Mouse (Mus musculus) adrenal gland, adult 2 months (tissue): ENCODE measurements at regions not wholly inside any gene's neighbourhood (a gene's known extent, or its start where the extent isn't known, plus 50 kb on each side); places are given as distances from the start of the nearest gene placed in this dataset.
"Not testable (repeated sequence)": the region's sequence is repeated elsewhere in the genome, so short reads cannot be mapped to it uniquely, and the experiment has no call there.

Source experiments
- DNase-seq: peaks from one replicate; pipeline ENCODE4 v3.0.0; 2021

DNA sequence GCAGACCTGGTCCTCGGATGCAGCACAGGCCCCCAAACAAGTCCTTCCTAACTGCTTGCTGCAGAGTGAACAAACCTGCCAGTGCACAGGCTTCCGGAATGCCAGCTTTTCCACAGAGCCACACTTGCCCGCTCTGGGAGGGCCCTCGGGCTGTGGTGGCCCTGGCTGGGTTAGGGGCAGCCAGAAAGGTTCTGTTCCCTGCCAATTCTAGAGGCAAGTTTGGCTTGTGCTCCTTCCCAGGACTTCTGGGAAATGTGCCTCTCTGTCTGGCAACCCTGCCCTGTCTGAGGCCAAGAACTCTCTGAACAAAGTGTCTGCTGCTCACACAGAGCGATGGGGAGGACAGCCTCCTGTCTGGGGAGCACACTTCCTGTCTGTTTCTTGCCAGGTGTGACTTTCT, 66.4 kb downstream of the Xrcc2 start:
- DNase-seq = peak; percentile 34

DNA sequence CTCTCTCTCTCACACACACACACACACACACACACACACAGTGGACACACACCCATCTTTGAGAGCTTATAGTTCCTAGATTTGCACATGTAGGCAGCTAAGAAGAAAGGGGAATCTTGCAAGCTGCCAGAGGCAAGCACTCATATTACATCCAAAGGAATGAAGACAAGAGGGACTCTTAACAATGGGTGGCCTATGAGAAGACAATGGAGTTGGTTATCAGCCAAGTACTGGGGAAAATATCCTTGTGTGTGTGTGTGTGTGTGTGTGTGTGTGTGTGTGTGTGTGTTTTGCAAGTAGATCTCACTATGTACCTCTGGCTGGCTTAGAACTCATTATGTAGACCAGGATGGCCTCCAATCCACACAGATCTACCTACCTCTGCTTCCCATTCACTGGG, 67.5 kb downstream of the Xrcc2 start:
- no peak for DNase-seq

DNA sequence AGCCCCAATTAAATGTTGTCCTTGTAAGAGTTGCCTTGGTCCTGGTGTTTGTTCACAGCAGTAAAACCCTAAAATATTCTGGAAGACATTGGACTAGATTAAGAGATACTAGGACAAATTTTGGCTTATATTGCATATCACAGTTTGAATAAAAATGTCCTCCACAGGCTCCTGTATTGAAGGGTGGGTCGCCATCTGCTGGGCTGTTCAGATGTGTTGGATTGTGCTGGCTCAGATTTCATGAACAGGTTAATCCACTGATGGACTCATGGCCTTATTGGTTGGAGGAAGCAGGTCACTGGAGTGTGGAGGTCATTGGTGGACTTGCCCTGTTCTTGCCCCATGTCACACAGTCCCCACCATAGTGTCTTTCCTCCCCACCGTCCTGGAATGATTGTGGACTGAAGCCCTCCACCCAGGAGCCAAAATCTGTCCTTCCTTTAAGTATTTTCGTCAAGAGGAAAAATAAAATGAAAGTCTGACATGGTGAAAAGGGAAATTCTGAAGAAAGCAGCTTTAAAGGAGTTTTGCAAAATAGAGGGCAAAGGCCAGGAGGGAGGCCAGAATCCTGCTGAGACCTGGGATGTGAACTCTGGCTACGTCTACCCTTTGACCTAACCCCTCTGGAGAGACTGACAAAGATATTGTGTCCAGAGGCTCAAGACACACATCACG, 72.6 kb downstream of the Xrcc2 start:
- no peak for DNase-seq

DNA sequence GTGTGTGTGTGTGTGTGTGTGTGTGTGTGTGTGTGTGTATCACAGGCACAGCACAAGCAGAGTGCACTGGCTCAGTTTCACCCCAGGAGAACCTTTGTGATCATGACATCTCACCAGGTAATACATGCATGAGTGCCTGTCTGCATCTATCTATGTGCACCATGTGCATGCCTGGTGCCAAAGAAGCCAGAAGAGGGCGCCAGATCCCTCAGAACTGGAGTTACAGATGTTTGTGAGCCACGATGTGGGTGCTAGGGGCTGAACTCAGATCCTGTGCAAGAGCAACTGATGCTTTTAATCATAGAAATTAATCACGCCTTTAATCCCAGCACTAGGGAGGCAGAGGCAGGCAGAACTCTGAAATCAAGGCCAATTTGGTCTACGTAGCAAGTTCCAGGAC, 75.9 kb downstream of the Xrcc2 start:
- DNase-seq = no peak

DNA sequence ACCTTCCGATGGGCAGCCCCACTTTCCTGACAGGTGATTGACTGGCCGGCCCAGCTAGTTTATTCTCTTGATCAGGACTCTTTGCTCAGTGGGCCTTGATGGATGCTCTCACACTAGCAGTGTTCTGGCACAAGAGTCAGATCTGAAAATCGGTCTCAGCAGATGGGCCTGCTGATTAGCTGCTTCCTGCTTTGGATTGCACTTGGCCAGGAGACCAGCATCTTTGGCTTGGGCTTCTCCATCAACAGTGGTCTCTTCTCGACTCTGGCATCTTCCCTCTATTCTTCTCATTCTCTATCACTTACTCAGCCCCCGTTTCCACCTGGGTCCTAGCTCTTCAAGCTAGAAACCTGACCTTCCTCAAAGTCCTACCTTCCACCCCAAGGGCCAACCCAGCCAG, 77.1 kb downstream of the Xrcc2 start:
- DNase-seq = no peak

DNA sequence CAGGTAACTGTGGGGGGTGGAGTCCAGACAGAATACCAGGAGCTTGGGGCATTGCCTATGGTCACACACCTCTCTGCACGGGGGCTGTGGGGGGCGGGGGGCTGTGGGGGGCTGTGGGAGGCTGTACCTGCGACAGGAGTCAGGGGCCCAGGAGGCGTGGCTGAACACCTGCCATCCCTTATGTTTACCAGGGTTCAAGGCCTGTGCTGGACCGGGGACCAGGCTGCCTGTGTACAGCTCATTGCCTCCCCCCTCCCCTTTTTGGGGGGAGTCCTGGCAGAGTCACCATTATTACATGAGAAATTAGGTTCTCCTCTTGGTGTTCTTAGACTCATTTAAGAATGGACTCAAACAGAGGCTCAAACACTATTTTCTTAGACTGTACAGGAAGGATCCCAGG, 78.5 kb downstream of the Xrcc2 start:
- DNase-seq = no peak

DNA sequence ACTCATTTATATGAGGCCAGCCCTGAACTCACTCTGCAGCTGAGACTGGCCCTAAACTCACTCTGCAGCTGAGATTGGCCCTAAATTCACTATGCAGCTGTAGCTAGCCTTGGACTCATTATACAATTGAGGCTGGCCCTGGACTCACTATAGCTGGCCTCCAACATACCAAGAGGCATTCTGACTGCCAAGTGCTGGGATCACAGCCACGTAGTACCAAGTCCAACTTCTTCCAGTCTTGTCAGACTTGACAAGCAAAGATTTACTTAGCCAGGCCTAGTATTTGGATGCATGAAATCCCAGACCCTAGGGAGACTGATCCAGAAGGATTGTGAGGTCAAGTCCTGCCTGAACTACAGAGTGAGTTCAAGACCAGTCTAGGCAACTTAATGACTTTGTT, 81.6 kb downstream of the Xrcc2 start:
- no peak for DNase-seq

DNA sequence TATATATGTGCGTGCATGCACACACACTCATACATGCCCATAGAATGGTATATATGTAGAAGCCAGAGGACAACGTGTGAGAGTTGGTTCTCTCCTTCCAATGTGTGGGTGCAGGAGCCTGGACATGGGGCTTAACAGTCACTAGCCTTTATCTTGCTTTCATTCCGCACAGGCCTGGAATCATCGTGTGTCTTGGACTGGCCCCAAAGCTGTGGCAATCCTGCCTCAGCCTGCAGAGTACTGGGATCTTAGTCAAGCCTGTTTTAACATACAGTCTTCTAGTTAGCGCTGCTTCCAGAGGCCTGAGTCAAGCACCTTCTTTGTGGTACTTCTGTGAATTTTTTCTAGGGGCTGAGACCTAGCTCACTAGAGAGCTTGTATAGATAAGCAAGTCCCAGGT, 85.8 kb downstream of the Xrcc2 start:
- peak; percentile 45 for DNase-seq

DNA sequence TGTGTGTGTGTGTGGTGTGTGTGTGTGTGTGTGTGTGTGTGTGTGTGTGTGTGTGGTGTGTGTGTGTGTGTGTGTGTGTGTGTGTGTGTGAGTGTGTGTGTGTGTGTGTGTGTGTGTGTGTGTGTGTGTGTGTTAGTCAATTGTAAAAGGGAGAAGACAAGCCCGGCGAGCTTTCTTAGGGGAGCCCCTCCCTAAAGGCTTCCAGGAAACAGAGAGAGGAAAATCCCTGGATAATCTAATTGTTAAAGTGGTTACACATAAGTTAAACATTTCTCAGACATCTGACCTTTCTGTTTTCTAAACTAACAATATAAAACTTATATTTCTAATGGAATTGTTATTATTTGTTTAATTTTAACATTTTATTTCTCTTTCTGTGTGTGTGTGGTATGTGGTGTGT, 86.3 kb downstream of the Xrcc2 start:
- DNase-seq = not testable (repeated sequence)

DNA sequence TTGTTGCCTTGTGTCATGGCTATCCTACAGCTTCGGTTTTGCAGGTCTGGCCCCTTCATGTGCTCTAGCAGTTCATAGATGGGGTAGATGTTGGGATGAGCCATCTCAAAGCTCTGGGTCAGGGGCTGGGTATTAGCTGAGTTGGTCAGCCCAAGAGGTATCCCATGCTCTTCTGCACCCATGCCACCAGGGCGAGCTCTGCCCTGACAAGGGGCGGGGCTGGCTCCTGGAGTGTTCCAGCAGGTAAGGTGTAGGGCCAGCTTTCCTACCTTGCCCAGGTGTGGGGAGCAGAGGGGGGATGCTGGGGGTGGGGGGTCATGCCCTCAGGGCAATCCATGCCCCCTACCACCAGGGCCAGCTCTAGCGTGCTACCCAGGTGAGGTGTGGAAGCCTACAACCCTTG, 91.0 kb downstream of the Xrcc2 start:
- DNase-seq = no peak

DNA sequence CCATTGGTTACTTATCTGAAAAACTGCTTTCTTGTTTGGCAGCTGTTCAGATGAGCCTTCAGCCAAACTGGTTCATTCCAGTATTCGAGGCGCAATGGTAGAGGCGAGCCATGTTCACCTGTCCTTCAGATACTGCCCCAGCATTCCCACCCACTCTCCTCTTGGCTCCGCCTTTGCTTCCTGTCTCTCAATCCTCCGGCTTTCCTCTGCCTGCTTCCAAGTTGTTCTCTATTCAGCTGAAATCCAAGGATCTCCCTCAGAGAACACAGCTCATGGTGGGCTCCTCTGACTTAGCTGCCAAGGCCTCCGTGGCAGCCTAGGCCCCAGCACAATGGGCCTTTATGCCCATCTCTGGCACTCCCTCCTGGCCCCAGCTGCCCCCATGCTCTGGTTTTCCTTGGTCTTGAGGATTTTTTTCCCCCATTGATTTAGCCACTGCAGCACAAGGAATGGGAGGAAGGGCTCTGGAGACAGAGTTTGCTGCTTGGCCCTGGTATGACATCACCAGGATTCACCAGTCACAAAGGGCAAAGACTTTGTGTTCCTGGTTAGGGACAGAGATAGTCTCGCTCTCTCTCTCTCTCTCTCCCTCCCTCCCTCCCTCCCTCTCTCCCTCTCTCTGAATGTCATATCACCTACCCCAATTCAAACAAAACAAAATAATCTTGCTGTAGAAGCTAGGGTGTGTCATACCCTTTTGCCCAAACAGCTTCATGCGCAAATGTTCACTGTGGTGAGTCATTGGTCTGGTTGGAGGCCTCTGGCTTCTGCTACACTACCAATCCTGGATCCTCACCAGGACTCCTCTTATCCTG, 91.6 kb downstream of the Xrcc2 start:
- DNase-seq = peak; percentile 62

DNA sequence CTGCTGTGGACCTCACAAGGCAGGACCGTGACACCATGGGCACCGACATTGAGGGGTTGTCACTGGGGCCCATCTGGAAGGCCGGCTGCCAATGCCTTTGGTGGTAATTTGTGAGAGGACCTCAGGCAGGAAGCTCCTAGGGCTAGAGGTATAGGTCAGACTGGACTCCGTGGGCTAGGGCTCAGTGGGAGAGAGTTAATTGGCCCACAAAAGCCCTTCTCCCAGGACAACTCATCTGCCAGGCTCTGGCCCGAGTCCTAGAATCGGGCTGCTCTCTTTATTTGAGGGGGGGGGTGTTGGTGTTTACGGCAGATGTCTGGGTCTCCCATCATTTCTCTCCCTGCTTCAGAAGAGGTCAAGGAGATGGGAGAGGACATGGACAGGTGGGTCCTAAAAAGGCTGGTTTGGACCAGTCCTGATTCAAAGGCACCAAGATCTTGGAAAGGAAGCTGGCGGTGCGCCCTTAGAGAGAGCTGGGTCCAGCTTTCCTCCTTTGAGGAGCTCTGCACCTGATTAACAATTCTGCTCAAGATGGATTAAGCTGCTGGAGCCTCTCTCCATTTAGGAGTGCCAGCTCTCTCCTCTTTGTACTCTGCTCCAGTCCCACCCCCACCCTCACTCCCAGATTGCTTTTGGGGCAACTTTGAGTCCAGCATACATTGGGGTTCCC, 93.5 kb downstream of the Xrcc2 start:
- DNase-seq = no peak

DNA sequence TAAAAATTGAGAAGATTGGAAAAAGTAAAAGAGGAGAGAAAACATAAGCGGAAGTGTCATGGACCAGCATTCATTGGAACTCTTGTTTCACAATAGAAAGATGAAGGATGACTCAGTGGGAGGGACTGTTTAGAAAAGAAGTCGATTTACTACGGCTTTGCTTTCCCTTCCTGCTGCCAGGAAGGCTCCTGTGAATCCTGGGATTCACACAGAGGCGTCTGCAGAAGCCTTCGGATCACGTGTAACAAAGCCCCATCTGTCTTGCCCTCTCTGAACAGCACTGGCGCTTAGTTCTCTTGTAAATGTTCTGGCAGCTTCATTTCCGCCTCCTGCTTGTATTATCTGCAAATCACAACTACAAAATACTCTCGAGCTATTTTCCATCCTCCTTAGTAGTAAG, 94.0 kb downstream of the Cct8l1 start:
- DNase-seq = no peak

DNA sequence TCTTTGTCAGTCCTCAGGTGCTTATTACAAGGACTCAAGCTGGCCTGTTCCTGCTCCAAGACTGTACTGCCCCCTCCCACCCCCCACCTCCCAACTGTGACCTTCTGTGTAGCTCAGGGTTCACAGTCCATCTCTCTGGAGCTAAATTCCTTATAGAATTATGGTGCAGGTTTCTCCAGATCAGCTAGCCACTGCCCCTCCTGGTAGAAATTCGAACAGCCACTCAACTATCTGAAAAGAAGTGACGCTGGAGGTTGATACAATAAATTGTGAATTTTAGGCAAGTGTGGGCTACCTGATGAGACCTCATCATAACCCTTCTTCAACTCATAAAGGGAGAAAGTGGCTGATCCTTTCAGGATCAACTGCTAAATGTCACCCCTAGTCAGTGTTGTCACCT, 86.3 kb downstream of the Cct8l1 start:
- no peak for DNase-seq

DNA sequence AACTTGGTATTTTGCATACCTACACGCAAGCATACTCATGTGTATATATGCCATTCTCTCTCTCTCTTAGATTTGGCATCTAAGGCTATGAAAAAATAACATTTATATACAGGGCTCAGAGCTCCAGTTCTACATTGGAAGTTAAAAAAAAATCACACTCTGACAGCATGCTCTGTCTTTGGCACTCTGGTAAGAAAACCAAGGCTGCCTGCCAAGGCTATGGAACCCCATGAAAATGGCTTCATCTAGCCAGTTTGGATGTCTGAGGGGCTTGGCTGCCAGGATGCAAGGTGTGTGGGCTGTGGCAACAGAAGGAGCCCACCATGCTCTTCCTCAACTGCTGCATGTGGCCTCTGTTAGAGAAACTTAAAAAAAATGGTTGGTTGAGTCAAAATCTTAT, 83.5 kb downstream of the Cct8l1 start:
- no peak for DNase-seq

DNA sequence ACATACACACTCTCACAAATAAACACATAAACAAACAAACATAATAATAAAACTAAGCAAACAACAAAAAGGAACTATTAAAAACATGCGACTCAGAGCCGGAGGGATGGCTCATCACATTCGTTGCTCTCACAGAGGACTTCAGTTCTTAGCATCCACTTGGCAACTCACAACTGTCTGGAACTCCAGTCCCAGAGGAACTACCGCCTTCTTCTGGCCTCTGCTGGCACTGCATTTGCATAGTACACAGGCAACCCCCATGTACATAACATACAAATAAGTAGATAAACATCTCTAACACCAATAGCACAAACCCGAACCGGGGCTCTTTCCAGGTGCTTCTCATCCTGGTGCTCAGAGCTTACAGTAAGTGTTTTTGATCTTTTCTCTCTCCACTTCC, 81.9 kb downstream of the Cct8l1 start:
- DNase-seq = no peak

DNA sequence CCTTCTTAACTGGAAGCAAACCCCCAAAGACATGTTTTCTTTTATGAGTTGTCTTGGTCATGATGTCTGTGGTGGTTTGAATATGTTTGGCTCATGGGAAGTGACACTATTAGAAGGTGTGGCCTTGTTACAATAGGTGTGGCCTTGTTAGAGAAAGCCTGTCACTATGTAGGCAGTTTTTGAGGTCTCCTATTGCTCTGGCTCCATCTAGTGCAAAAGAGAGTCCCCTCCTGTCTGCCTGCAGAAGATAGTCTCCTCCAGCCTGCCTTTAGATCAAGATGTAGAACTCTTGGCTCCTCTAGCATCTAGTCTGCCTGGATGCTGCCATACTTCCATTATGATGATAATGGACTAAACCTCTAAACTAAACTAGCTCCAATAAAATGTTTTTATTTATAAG, 75.8 kb downstream of the Cct8l1 start:
- DNase-seq = no peak
